Mouse (Mus musculus) 416B (cell line): Measurements from ENCODE around the gene Etfdh.
A peak's percentile ranks its signal among the peaks of the same experiment; 100 is the strongest.

Experiments
- DNase-seq: peaks from one replicate; pipeline ENCODE4 v3.0.0; 2011; ENCODE audit warnings: low read depth

Gene Etfdh

DNA sequence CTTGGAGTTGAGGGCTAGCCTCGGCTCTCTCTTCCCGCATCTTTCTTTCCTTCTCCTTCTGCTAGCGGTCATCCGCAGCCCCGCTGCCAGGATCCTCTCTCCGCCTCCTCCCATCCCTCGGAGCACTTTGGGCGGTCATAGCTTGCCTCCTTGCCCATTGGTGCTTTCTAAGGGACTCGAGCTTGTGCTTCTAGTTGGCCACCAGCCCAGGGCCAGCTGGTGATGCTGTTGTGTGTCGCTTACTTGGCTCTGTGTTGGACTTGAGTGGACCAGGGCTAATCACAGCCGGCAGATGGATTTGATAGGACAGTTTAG is at the start of gene Etfdh:
Gene Etfdh, minus strand, starts transcription at position 85 of the 315 bp plus-strand sequence.
- DNase-seq = peak; percentile 86

DNA sequence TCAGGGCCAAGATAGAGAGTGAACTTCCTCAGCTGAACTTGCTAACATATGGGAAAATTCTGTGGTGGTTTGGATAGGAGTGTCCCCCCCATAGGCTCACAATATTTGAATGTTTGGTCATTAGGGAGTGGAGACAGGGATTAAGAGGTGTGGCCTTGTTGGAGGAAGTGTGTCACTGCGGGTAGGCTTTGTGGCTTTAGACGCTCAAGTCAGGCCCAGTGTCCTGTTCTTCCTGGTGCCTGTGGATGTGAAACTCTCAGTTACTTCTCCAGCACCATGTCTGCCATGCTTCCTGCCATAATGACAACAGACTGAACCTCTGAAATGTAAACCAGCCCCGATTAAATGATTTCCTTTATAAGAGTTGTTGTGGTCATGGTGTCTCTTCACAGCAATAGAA is 47.1 kb upstream of the Etfdh start:
- DNase-seq = peak; percentile 28

DNA sequence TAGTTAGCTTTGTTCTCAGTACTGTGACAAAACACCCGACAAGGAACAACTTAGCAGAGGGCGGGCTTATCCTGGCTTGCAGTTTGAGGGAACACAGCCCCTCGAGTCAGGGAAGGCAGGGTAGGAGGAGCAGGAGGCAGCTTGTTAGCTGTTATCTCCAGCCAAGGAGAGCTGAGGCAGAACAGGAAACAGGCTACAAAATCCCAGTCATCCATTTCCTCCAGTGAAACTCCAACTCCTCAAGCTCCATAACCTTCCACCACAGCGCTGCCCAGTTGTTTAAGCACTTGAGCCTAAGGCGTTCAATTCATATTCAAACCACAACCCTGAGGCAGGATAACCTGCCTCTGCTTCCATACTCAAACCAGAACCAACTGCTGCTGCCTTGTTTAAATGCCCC is 45.3 kb upstream of the Etfdh start:
- no peak for DNase-seq

DNA sequence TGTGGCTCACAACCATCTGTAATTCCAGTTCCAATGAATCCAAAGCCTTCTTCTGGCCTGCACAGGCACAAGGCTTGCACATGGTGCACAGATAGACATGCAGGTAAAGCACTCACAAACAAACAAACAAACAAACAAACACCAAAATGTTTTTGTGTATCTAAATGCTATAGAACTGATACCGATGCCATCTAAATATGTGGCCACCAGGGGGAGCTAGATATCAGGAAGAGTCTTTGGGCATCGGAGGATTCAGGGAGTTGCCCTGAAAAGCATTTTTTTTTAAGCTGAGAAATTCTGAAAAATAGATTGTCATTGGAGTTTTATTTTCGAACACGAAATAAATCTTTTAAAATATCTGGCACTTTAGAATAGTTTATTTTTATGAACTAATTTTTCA is 43.8 kb upstream of the Etfdh start:
- peak; percentile 62 for DNase-seq

DNA sequence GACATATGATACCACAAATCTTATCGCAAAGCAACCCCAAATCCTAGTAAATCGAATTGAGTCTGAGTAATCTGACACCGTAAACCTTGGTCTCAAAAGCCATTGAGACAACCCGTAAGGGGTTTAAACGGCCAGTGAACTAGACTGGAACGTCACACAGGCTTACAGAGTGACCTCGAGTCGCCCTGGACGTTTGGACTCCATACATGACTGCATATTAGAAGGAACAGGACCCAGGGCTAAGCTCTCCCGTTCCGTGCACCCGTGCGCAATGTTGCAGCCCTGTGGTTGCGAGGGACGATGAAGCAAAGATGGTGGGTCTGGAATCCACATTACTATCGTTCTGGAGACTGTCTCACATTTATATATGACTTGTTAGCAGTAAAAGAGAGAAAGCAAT is 42.9 kb upstream of the Etfdh start:
- DNase-seq = no peak

DNA sequence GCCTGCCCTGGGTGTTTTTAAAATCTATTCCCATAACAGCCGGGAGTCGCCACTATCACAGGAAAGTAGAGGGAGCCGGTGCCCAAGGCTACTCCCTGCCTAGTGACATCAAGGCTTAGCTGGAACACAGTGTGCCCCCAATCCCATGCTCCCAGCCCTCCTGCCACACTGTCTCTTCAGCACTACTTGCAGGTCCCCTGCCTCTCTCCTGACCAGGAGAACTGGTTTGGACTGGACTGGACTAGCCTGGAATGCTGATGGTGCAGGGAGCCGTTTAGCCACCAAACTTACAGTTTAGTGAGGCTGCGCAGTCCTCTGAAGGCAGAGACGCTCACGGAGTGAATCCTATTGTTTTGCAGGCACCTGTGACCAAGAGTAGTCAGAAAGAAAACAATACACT is 41.3 kb upstream of the Etfdh start:
- no peak for DNase-seq

DNA sequence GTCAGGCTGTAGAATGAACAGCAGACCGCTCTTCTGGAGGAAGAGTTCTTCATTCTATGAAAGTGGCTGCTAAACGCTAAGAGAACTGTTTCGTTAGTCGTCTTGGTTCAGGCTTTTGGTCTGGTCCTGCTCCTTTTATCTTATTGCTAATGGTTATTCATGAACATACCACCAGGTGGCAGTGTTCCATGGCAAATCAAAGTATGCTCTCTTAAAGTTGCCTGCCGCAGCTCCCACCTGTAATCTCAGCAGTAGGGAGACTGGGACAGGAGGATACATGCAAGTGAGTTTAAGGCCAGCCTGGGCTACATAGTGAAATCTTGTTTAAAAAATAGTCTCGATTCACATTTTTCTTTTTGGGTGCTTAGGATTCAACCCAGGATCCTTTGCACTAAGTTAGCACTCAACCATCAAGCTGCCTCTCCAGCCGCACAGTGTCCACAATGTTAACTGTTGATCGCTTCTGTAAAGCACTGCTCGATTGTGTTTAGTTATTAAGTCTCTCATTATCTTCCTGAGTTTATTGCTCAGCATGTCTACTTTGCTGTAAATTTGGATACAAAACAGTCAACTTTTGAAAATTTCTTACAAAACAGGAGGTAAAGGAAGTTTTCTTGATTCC is 35.6 kb upstream of the Etfdh start:
- peak; percentile 68 for DNase-seq

DNA sequence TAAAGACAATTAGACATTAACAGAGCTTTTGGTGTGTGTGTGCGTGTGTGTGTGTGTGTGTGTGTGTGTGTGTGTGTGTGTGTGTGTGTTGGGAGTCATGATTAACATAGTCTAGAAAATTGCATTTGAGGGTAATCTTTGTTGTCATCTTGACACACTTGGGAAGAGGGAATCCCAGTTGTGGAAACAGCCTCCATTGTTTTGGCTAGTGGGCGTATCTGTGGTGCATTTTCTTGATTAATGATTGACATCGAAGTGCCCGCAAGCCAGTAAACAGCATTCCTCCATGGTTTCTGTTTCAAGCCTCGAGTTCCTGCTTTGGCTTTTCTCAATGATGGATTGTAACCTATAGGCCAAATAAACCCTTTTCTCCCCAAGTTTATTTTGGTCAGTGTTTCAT is 27.4 kb upstream of the Etfdh start:
- no peak for DNase-seq

DNA sequence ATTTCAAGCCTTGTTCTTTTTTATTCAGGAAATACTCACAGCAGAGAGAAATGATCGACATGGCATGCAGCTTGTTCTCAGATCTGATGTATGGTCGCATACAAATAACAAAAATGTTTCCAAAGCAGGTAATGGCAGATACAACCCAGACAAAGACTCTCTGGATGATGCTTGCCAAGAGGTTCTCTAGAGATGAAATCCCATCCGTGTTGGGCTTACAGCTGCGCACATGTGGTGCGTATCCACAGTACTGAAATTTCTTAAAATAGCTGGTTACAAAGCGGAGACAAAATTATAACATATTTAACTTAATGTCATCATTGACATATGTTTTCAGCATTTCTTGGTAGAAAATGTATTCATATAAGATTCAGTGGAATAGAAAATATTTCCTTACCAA is 22.8 kb upstream of the Etfdh start:
- DNase-seq = no peak

DNA sequence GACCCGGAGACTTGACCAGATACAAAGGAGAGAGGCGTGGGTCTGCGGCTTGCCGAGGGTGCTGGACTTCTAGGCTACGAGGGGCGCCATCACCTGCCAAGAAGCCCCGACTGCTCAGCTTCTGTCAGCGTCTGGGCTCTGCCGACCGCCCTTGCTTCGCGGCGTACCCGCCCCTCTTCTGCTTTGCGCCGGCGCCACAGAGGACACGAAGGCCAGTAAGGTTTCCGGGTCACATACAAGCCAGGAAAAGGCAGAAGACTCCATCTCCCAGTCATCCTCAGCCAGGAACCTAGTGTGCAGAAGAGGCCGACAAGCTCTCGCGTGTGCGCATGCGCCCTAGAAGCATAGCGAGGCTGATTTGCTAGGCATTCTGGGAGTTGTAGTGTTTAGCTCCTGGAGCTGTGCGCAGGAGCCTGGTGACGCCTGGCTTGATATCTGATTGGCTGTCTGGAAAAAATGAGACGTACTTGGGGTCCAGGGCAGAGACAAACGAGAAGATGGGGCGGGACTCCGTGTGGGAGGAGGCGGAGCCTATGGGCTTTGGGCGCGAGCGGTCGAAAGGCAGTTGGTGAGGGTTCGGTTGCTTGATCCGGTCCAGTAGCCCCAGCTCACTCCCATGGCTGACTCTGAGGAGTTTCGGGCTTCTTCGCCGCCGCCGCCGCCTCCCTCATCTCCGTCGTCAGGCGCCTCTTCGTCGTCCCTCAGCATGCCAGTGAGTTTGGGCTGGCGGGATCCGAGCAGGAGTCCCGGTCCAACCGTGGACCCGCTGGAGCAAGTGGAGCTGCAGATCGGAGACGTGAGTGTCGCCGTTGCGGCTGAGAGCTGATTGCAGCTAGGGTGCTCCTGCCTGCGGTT is 512 bp downstream of the Etfdh start, which contains the start of gene 4930579G24Rik:
Gene 4930579G24Rik, plus strand, starts transcription at position 519 of the 855 bp plus-strand sequence.
- peak; percentile 100 for DNase-seq

DNA sequence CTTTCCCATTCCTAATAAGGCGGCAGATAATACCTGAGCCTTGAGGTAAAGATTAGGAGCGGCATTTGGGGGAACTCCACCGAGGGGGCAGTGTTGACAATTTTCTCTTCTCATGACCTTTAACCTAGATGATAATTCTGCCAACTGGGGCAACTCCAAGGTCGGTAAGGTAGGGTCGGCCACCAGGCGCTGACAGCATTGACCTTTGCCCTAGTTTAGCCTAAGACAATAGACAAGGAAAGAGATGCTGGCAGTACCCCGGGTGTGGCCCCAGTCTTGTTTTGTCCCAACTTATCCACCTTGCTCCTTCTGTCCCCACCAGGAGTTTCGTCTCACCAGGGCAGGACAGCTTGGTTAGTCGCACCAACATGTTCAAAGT is 1.1 kb downstream of the Etfdh start:
- DNase-seq = no peak

DNA sequence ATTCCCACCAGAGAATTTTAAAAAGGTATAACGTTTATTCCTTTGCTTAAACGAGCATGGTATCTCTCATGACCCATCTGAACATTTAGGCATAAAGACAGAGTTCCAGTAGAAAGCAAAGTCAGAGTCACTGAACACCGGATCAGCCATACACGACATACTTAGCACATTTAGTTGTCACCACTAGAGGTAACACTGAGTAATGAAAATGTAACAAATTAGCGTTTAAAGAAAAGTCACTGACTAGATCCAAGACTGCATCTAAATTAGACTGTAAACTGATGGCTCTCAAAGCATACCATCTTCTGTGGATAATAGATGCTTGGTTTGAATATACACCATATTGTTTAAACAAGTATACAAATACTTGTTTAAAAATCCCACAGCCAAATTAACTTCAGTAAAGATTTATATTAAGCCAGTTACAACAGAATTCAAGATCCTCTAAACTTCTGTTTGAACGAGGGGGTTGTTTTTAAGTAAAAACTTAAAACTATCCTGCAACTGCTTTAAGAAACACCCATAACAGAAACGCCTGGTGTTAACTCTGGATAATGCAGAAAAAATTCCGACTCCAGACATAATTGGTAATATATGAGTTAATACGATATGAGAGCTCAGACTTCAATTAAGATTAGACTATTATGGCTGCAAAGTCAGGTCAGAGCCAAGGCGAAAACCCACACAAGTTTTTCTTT is 1.7 kb downstream of the Etfdh start:
- peak; percentile 74 for DNase-seq

DNA sequence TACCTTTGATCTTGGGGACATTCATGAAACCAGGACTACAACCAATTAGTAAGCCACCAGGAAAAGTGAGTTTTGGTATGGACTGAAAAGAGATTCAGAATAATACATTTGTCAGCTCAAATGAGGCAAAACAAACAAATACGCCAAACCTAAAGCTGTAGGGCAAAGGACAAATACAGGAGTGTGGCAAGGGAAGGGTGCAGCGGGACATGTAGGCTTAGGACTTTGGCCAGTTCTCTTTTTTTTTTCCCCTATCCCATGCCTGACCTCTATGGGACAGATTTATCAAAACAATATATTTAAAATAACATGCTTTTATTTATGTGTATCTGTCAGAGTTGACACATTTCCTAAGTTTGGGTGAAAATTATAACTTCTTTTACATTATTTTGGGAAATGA is 19.4 kb downstream of the Etfdh start:
- DNase-seq = no peak

DNA sequence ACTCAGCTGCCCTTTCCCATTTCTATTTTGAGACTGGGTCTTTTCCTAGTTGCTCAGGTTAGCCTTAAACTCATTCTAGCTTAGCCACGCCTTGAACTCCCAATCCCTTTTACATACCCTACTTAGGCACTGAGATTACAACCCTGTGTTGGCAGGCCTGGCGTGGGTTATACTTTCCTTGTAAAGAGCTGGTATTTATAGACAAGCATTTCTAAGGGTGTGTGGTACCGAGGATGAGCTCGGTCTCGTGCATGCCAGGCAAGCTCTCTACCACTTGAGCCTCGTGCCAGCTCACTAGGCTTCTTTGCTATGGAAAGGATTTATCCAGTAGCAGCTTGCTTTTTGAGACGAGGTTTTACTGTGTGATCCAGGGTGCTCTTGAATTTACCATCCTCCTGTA is 33.8 kb downstream of the Etfdh start:
- no peak for DNase-seq

DNA sequence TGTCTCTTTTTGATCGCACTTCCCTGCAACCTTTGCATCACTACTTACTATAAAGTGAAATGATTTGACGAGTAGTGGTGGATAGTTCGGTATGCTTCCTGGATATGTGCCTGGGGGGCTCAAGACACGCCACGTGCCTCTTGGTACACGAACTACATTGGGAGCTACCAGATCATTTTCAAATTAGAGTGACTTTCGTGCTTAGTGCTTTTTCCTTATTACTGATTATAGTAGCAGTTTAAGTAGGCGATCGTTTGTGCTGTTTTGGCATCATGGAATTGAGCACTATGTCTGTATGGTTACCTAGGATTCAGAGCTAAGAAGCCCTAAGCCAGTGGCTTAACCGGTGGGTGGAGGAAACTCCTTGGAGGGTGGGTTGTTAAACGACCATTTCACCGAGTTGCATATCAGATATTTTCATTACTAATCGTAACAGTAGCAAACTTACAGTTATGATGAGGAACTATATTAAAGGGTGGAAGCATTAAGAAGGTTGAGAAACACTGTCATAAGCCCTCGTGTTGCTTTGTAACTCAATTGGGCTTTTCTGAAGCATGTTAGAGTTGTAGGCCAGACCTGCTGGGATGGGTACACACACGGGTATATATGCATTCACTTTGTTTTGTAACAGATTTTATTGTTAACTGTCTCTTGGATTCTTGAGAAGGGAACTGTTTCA is 37.4 kb downstream of the Etfdh start:
- DNase-seq = peak; percentile 49

DNA sequence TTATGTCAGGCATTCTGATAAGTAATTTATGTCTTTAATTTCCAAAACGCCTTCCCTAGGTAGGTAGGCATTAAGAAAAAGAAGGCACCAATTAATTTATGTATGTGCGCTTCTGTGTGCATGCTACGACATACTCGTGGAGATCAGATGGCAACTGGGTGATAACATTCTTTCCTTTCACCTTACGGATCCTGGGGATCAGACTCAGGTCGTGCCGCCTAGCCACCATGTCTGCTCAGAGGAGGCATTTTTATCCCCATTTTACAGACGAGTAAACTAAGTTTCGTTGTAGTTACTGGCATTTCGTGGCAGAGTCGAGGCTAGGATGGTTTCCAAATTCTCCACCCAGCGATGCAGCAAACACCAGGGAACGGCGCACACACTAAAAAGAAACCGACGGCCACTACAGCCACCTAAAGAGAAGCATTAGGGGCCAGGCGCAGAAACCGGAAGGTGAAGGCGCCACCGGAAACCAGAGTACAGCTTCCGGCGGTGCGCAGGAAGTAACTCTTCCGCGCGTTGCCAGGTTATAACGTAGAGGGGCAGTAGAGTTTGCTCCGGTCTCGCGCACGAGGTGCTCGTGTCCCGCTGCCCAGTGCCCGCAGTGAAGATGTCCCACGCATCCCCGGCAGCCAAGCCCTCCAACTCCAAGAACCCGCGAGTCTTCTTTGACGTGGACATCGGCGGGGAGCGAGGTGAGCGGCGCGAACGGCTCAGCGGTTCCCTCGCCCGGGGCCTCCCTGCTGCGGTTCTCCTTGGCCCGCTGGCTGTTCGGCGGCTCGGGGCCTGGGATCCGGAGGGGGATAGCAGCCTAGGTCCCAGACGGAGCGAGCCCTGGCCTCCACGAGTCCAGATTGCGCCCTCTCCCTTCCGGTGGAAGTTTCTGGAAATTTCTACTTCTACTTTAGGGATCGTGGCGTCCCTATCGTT is 38.2 kb downstream of the Etfdh start, which contains the start of gene Ppid:
Gene Ppid, plus strand, starts transcription at position 480 of the 930 bp plus-strand sequence.
- DNase-seq = peak; percentile 91

DNA sequence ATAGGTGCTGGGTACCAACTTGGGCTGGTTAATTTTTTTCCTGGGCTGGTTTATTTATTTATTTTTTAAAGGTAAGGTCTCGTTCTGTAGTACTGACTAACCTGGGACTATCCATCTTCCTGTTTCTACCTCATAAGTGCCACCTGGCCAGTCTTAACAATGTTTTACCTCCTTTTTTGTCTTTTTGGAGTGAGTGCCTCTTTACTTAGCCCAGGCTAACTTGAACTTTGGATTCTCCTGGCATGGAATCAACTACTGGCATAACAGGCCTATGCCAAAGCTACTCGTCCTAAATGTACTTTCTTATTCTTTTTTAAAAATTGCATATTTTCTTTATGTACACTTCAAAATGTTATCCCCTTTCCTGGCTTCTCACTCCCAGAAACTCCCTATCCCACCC is 39.6 kb downstream of the Etfdh start:
- DNase-seq = no peak

DNA sequence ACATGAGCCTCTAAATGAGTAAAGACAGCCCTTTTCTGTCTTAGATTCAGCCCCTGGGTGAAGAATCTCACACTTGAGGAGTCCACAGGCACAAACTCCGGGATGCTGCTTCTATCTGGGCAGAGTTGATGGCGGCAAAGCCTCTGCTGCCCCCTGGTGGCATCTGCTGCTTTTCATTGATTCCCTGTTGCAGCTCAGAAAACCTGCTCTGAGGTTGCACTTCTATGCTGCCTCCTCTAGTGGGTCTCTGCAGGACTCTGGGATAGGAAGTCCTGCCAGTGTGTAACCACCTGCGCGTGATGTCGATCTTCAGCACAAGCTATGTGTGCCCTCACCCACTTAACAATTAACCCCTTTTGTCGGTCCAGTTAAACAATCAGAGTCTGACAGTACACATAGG is 42.5 kb downstream of the Etfdh start:
- peak; percentile 94 for DNase-seq

DNA sequence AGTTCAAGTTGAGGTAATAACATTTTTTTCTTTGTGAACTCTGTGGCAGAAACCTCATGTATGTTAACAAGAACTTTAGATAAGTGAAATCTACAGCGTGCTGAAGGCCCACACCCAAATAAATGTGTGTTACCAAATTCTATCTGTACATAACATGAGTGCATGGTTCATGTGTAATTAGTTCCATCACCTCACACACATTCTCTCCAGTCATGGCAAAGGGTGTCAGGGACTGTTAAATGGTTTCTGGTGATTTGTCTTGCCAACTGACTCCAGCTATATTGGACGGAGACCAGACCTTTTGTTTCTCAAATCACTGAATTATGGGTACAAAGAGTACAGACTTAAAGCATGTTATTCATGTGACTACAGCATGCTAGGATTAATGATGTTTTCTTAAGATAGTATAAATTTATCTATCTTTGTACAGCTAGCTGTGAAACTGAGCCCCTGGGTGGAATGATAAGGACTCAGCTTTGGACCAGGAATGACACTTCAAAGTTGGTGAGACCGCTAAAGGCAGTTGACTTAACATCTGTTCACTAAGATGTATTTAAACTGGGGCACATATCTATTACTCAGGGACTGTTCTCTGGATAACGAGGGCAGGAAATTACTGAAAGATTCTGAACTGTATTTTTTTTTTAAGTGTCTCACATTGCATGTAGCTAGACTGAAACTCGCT is 49.3 kb downstream of the Etfdh start:
- DNase-seq = no peak

DNA sequence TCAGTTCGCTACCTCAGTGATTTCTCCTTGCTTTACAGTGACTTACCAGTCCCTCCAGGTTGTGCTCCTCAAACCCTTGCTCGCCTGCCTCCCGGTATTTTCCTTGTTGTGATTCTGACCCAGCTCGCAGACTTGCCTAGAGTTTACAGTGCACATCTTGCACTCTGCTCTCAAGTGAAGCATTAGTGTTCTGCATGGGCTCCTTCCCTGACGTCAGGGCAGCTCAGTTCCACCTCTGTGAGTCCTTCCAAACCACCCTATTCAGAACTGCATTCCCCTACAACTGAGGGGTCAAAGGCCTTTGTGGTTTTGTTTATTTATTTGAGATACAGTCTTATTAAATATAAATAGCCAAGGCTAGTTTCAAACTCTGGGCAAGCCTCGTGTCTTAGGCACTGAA is 51.1 kb downstream of the Etfdh start:
- no peak for DNase-seq

DNA sequence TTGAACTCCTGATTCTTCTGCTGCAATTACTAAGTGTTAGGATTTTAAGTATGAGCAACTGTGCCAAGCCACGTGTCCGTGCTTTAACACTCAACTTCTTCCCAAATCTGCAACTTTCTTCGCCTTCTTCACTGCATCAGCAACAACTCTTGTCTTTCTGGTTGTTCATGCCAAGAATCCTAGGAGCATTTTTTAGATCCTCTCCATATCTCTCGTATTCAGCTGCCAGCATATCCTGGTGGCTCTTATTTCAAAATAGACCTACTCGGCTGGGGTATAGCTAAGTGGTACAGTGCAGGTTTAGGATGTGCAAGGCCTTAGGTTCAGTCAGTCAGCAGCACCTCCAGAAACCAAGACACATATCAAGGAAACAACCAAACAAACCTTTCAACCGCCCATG is 51.7 kb downstream of the Etfdh start:
- DNase-seq = no peak
